Mouse (Mus musculus) midbrain, embryonic 15.5 days (tissue): ENCODE data around the gene Trdmt1. TPM values are rescaled to one million over a fixed set of nuclear protein-coding genes. Genes with fewer than 3 reads are reported as not detected.
"Not testable (repeated sequence)": the region's sequence is repeated elsewhere in the genome, so short reads cannot be mapped to it uniquely, and the experiment has no call there.

Experiments
- ATAC-seq: fragments of 200-750 bp; cut with Nextera tagmentation; replicated peaks from 2 replicates; pipeline ENCODE4 v1.8.0; 2017; ENCODE audit warnings: moderate TSS enrichment
- H3K27ac ChIP-seq: fragments of 300-500 bp; sonication (generic); 2 replicates; pipeline ENCODE4 v1.5.1; 2015; ENCODE audit warnings: mild to moderate bottlenecking, inconsistent platforms
- H3K27me3 ChIP-seq: fragments of 300-500 bp; sonication (generic); replicated peaks from 2 replicates; pipeline ENCODE4 v1.6.1; 2015; ENCODE audit warnings: inconsistent platforms
- H3K36me3 ChIP-seq: fragments of 300-500 bp; sonication (generic); replicated peaks from 2 replicates; pipeline ENCODE4 v1.6.1; 2015; ENCODE audit warnings: inconsistent platforms
- H3K4me1 ChIP-seq: fragments of 300-500 bp; sonication (generic); 2 replicates; pipeline ENCODE4 v1.6.1; 2015; ENCODE audit warnings: inconsistent platforms
- H3K4me2 ChIP-seq: fragments of 300-500 bp; sonication (generic); 2 replicates; pipeline ENCODE4 v1.6.1; 2015; ENCODE audit warnings: inconsistent platforms, mild to moderate bottlenecking, moderate library complexity
- H3K4me3 ChIP-seq: fragments of 300-500 bp; sonication (generic); 2 replicates; pipeline ENCODE4 v1.5.1; 2015; ENCODE audit warnings: mild to moderate bottlenecking, inconsistent platforms
- H3K9ac ChIP-seq: fragments of 300-500 bp; sonication (generic); 2 replicates; pipeline ENCODE4 v1.6.1; 2015; ENCODE audit warnings: mild to moderate bottlenecking, inconsistent platforms
- H3K9me3 ChIP-seq: fragments of 300-500 bp; sonication (generic); 2 replicates; pipeline ENCODE4 v1.6.1; 2016; ENCODE audit warnings: inconsistent platforms
- WGBS: fragments of 180-500 bp; shearing (Covaris S2); methylation state at CpG from one replicate; pipeline ENCODE4 v1.1.7; 2015; ENCODE audit warnings: mixed read lengths; 5-methylcytosine and 5-hydroxymethylcytosine counted together
- polyA plus RNA-seq: library from polyadenylated mRNA; unstranded; fragments of >200 nt; fragmentation: Nextera tagmentation; extraction: Ambion mirVana; gene quantifications from 2 replicates; pipeline ENCODE4 v1.2.1, GENCODE M21; 2015

Trdmt1 gene
- polyA plus RNA-seq, result 6.3 and 8.0 TPM in 2 replicates

DNA sequence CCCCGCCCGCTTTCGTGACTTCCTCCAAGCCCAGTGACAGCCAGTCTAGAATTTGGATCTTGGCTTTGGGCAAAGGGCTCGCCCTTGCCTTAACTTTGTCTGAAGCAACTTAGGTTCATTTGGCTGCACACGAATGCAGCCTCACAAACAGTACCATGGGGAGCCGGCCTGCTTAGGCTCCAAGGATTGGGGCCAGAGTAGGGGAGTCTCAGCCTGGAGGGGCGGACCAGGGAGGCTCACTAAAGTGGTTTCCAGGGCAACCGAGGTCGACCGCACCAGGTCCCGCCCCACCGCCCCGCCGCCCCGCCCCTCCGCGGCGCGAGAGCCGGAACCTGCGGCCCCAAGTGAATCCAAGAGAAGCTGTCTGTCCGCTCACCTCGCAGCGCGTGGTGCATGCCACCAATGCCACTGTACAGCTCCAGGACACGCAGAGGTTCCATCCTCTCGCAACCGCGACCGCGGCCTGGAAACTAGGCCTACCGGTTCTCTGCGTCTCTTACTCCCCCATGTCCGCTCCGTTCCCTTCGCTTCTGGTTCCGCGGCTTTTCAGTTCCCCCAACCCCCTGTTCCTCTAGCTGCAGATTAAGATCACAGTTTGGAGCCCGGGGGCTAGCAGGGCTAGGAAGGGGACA lies at the start of gene Trdmt1:
Gene Trdmt1, minus strand, starts transcription at position 476 of the 632 bp plus-strand sequence.
- under 1% methylated on average over 39 of the region's 39 CpGs for WGBS
- no peaks in the 10 kb centered on the region for H3K9me3 ChIP-seq
- no peaks in the 10 kb centered on the region for H3K36me3 ChIP-seq
- H3K27me3 ChIP-seq, result no peaks in the 10 kb centered on the region
- H3K4me1 ChIP-seq, result peaks cover 11% of the 10 kb centered on the region
- H3K4me2 ChIP-seq, result peak within 1 kb of the TSS; percentile 71
- H3K27ac ChIP-seq, result peak within 1 kb of the TSS; percentile 89
- H3K9ac ChIP-seq, result peak within 1 kb of the TSS; percentile 87
- H3K4me3 ChIP-seq, result peak within 1 kb of the TSS; percentile 67
- peak; percentile 98 for ATAC-seq

DNA sequence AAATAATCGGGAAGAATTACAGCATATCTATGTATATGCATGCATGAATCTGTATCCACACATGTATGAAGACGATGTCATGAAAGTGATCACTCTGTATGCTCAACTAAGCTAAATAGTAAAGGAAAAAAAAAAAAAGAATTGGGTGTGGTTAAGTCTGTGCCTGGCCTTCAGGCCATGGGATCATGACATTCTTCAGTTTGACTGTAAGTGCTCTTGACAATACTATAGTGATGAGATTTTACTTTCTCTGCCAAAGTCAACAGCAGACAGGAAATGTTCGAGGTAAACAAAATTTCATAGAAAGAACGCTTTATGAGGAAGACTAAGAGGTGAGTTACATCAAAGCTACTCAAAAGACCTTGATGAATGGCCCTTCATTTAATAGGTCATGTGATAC lies 48.9 kb upstream of the Trdmt1 start:
- no peak overlapping the region for H3K9ac ChIP-seq
- H3K4me3 ChIP-seq, result no peak overlapping the region
- H3K36me3 ChIP-seq, result no peaks in the 10 kb centered on the region
- H3K4me1 ChIP-seq, result no peaks in the 10 kb centered on the region
- H3K27me3 ChIP-seq, result no peaks in the 10 kb centered on the region
- 88% methylated on average over 4 of the region's 4 CpGs for WGBS
- H3K4me2 ChIP-seq, result no peak overlapping the region
- no peaks in the 10 kb centered on the region for H3K9me3 ChIP-seq
- ATAC-seq, result no peak
- no peak overlapping the region for H3K27ac ChIP-seq

DNA sequence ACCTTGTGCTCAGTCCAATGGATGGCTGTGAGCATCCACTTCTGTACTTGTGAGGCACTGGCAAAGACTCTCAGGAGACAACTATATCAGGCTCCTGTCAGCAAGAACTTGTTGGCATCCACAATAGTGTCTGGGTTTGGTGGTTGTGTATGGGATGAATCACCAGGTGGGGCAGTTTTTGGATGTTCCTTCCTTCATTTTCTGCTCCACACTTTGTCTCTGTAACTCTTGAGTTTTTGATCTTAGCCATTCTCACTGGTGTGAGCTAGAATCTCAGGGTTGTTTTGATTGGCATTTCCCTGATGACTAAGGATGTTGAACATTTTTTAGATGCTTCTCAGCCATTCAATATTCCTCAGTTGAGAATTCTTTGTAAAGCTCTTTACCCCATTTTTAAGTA lies 39.3 kb upstream of the Trdmt1 start:
- not testable (repeated sequence) for H3K4me3 ChIP-seq, H3K27ac ChIP-seq, H3K4me1 ChIP-seq, ATAC-seq, H3K9me3 ChIP-seq, H3K36me3 ChIP-seq, H3K9ac ChIP-seq, H3K27me3 ChIP-seq, H3K4me2 ChIP-seq

DNA sequence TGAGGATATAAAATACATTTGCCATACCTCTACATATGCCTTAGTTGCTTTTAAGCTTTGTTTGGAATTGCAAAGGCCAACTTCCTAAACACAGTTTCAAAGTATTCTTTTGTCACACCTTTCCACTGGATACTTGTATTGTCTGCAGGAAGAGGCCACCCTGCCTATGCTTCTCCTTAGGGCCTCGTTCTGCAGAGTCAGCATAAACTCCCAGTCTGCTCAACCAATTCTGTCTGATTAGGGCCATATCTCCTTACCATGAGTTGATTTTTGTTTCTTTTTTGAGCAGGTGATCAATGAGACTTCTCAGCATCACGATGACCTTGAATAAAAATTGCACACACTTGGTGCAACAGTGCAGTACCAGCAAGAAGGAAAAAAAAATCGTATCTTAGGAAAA lies 37.7 kb upstream of the Trdmt1 start:
- Histone ChIP-seq H3K4me1 (0 out of 2 replicates have a peak, but pooled peaks cover 4% of the 10 kb centered on the region), H3K36me3 (0 out of 2 replicates have a peak, but pooled peaks cover 5% of the 10 kb centered on the region), H3K9ac (no peak overlapping the region), H3K4me3 (no peak overlapping the region), H3K4me2 (no peak overlapping the region), H3K9me3 (no peaks in the 10 kb centered on the region), H3K27ac (no peak overlapping the region), H3K27me3 (no peaks in the 10 kb centered on the region)
- ATAC-seq, result no peak
- WGBS, result 75% methylated on average over 3 of the region's 3 CpGs

DNA sequence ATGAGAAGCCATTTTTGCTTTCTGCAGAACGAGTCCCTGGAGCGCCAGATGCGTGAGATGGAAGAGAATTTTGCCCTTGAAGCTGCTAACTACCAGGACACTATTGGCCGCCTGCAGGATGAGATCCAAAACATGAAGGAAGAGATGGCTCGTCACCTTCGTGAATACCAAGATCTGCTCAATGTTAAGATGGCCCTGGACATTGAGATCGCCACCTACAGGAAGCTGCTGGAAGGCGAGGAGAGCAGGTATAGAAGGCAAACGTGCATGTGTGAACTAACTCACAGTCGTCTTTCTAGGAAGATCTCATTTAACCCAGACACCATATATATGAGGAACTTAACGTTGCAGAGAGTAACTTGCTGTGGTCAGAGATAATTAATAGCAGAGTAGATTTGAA lies 35.5 kb upstream of the Trdmt1 start:
- 0 out of 2 replicates have a peak, but pooled peaks cover 5% of the 10 kb centered on the region for H3K36me3 ChIP-seq
- H3K9ac ChIP-seq, result no peak overlapping the region
- no peak overlapping the region for H3K4me2 ChIP-seq
- no peaks in the 10 kb centered on the region for H3K9me3 ChIP-seq
- no peaks in the 10 kb centered on the region for H3K27me3 ChIP-seq
- ATAC-seq, result no peak
- peaks cover 15% of the 10 kb centered on the region for H3K4me1 ChIP-seq
- H3K4me3 ChIP-seq, result no peak overlapping the region
- WGBS, result 54% methylated on average over 11 of the region's 11 CpGs
- no peak overlapping the region for H3K27ac ChIP-seq

DNA sequence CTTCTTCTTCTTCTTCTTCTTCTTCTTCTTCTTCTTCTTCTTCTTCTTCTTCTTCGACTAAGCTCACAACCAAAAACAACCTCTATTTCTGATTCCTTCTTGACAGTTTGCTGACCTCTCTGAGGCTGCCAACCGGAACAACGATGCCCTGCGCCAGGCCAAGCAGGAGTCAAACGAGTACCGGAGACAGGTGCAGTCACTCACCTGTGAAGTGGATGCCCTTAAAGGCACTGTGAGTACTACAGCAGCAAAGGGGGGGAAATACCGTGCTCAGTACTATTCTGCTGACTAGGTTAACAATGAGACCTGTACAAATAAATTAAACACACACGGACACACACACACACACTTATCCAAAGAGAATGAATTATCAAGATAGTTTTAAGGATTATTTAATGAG lies 34.8 kb upstream of the Trdmt1 start:
- H3K4me3 ChIP-seq, result no peak overlapping the region
- no peak overlapping the region for H3K4me2 ChIP-seq
- no peak overlapping the region for H3K27ac ChIP-seq
- WGBS, result 90% methylated on average over 8 of the region's 8 CpGs
- no peak overlapping the region for H3K9ac ChIP-seq
- ATAC-seq, result no peak
- H3K4me1 ChIP-seq, result peaks cover 19% of the 10 kb centered on the region
- no peaks in the 10 kb centered on the region for H3K9me3 ChIP-seq
- 0 out of 2 replicates have a peak, but pooled peaks cover 5% of the 10 kb centered on the region for H3K36me3 ChIP-seq
- H3K27me3 ChIP-seq, result no peaks in the 10 kb centered on the region

DNA sequence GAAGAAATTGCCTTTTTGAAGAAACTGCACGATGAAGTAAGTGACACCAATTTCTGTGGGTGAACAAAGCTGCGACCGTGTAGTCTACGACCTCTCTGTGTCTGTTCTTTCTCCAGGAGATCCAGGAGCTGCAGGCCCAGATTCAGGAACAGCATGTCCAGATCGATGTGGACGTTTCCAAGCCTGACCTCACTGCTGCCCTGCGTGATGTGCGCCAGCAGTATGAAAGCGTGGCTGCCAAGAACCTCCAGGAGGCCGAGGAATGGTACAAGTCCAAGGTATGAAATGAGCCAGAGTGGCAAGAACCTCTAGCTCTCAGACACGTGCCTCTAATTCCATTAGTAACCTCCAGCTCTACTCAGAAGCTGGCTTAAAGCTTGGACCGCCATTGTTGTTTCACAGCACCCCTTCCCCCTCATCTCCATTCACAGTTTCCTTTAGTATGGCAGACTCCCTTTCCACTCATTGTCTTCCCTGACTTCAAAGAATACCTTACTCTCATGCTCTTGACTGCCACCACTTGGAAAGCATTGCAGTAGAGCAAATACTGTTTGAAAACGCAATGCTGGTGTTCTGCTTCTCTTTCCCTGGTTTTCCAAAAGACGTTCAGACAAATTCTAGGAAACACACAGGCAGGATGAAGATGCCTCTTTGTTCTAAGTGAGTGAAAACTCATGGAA lies 34.1 kb upstream of the Trdmt1 start:
- H3K27ac ChIP-seq, result no peak overlapping the region
- H3K4me3 ChIP-seq, result no peak overlapping the region
- no peak for ATAC-seq
- H3K27me3 ChIP-seq, result no peaks in the 10 kb centered on the region
- no peaks in the 10 kb centered on the region for H3K9me3 ChIP-seq
- H3K9ac ChIP-seq, result no peak overlapping the region
- no peak overlapping the region for H3K4me2 ChIP-seq
- H3K36me3 ChIP-seq, result 0 out of 2 replicates have a peak, but pooled peaks cover 5% of the 10 kb centered on the region
- peaks cover 19% of the 10 kb centered on the region for H3K4me1 ChIP-seq
- 54% methylated on average over 14 of the region's 14 CpGs for WGBS

DNA sequence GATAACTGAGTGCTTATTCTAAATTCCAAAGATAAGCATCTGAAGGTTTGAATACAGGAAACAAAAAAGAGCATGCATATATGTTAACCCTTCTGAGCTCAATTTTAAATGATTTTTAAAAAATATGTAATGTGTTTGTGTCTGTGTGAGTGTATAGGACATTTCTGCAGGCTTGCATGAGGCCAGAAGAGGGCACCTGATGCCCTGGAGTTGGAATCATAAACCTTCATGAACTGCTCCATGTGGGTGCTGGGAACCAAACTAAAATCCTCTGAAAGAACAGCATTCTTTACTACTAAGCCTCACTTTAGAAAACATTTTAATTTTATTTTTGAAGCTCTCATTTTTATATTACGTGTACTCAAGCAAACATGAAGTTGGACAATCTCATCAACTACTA lies 32.9 kb upstream of the Trdmt1 start:
- H3K27ac ChIP-seq, result no peak overlapping the region
- H3K9ac ChIP-seq, result no peak overlapping the region
- H3K4me1 ChIP-seq, result peaks cover 31% of the 10 kb centered on the region
- H3K4me3 ChIP-seq, result 0 out of 2 replicates have a peak overlapping the region, but pooled peaks have one; percentile 7
- no peaks in the 10 kb centered on the region for H3K9me3 ChIP-seq
- 0 out of 2 replicates have a peak, but pooled peaks cover 5% of the 10 kb centered on the region for H3K36me3 ChIP-seq
- 95% methylated on average over 1 of the region's 1 CpGs for WGBS
- H3K27me3 ChIP-seq, result no peaks in the 10 kb centered on the region
- peak overlapping the region; percentile 5; the same call in 1 of the 2 replicates for H3K4me2 ChIP-seq
- no peak for ATAC-seq

DNA sequence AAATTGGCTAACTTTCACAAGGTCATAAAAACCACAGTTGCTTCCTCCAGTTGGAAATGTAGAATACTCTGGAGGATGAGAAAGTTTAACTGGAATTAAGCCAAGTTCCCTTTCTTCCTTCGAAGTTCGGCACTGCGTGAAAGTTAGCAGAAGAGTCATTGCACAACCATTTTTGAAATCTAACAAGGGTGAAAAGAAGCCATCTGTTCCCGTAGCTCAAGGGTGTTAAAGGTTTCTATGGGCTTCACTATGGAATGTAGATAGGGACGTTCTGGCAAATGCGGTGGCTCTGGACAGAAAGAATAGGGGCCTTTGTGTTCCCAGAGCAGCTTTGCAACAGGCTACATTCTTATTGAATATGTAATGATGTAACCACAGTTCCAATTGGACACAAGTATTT lies 31.5 kb upstream of the Trdmt1 start:
- ATAC-seq, result no peak; the same call in 1 of the 2 replicates
- 0 out of 2 replicates have a peak overlapping the region, but pooled peaks have one; percentile 67 for H3K9ac ChIP-seq
- peak overlapping the region; percentile 80 for H3K4me2 ChIP-seq
- no peaks in the 10 kb centered on the region for H3K9me3 ChIP-seq
- under 1% methylated on average over 6 of the region's 6 CpGs for WGBS
- H3K4me3 ChIP-seq, result peak overlapping the region; percentile 58
- peaks cover 37% of the 10 kb centered on the region for H3K4me1 ChIP-seq
- H3K27ac ChIP-seq, result peak overlapping the region; percentile 88
- H3K27me3 ChIP-seq, result no peaks in the 10 kb centered on the region
- H3K36me3 ChIP-seq, result no peaks in the 10 kb centered on the region

DNA sequence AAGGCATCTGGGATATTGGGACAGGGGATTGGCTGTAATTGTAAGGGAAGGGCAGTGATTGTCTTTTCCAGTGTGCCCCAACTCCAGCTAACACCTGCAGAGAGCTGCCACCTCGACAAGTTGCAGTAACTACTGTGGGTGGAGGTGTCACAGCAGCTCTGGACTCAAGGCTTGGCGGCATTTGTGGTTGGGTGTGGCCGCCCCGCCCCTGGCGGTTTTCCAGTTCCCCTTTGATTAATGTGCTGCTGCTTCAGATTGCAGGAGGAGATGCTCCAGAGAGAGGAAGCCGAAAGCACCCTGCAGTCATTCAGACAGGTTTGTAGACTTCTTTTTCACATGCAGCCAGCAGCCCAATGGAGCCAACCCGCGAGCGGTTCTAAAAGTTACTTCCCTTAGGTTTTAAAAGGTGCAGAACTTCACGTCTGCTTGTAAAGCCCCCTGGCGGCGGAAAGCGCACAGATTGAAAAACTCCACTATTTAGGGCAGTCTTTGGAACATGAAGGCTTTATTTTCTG lies 30.9 kb upstream of the Trdmt1 start:
- Histone ChIP-seq H3K4me2 (peak overlapping the region; percentile 80), H3K9me3 (no peaks in the 10 kb centered on the region)

DNA sequence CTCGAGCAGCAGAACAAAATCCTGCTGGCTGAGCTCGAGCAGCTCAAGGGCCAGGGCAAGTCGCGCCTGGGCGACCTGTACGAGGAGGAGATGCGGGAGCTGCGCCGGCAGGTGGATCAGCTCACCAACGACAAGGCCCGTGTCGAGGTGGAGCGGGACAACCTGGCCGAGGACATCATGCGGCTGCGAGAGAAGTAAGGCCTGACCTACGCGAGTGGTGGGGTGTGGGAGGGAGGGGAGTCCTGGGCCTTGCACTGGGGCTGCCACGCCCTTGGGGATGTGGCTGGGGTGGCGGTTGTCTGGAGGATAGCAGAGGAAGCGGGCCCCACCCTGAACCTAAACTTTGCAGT lies 30.3 kb upstream of the Trdmt1 start:
- Histone ChIP-seq H3K4me1 (peaks cover 37% of the 10 kb centered on the region), H3K27me3 (no peaks in the 10 kb centered on the region), H3K9me3 (no peaks in the 10 kb centered on the region), H3K36me3 (no peaks in the 10 kb centered on the region), H3K4me2 (peak overlapping the region; percentile 80), H3K27ac (peak overlapping the region; percentile 88), H3K4me3 (peak overlapping the region; percentile 58), H3K9ac (peak overlapping the region; percentile 67)
- peak; percentile 32 for ATAC-seq
- WGBS, result 0% methylated on average over 21 of the region's 21 CpGs

More for the DNA sequence above, 30.9 kb upstream of the Trdmt1 start:
- H3K27ac ChIP-seq, result peak overlapping the region; percentile 88
- peak overlapping the region; percentile 58 for H3K4me3 ChIP-seq
- no peaks in the 10 kb centered on the region for H3K27me3 ChIP-seq
- WGBS, result under 1% methylated on average over 13 of the region's 13 CpGs
- H3K4me1 ChIP-seq, result peaks cover 37% of the 10 kb centered on the region
- H3K36me3 ChIP-seq, result no peaks in the 10 kb centered on the region
- H3K9ac ChIP-seq, result peak overlapping the region; percentile 67
- no peak for ATAC-seq

DNA sequence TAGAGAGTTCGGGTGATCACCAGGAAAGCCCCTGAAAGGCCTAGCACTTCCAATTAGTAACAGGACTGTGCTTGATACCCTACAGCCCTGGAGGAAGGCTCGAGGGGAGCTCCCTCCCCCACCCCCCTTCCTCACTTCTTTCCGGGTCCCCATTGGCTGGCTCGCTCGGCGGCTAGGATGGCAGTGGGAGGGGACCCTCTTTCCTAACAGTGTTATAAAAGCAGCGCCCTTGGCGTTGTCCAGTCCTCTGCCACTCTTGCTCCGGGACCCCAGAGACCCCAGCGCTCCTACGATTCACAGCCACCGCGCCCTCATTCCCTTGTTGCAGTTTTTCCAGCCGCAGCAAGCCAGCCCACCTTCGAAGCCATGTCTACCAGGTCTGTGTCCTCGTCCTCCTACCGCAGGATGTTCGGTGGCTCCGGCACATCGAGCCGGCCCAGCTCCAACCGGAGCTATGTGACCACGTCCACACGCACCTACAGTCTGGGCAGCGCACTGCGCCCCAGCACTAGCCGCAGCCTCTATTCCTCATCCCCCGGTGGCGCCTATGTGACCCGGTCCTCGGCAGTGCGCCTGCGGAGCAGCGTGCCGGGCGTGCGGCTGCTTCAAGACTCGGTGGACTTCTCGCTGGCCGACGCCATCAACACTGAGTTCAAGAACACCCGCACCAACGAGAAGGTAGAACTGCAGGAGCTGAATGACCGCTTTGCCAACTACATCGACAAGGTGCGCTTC lies 29.8 kb upstream of the Trdmt1 start:
- H3K27me3 ChIP-seq, result no peaks in the 10 kb centered on the region
- H3K4me3 ChIP-seq, result peak overlapping the region; percentile 58
- under 1% methylated on average over 46 of the region's 46 CpGs for WGBS

More for the DNA sequence above, 29.8 kb upstream of the Trdmt1 start:
- peak overlapping the region; percentile 88 for H3K27ac ChIP-seq
- no peaks in the 10 kb centered on the region for H3K9me3 ChIP-seq
- peaks cover 37% of the 10 kb centered on the region for H3K4me1 ChIP-seq
- no peaks in the 10 kb centered on the region for H3K36me3 ChIP-seq
- peak overlapping the region; percentile 80 for H3K4me2 ChIP-seq
- H3K9ac ChIP-seq, result peak overlapping the region; percentile 67
- ATAC-seq, result peak; percentile 92
